Mouse (Mus musculus) forebrain, embryonic 11.5 days (tissue): ENCODE measurements around the gene Cyp11a1. TPM values are rescaled to one million over a fixed set of nuclear protein-coding genes. Genes with fewer than 3 reads are reported as not detected.
A peak's percentile ranks its signal among the peaks of the same experiment; 100 is the strongest.

ENCODE experiments used
- ATAC-seq: fragments of 200-750 bp; cut with Nextera tagmentation; replicated peaks from 2 replicates; pipeline ENCODE4 v1.8.0; 2017; ENCODE audit warnings: moderate TSS enrichment; ENCODE audit not compliant: low FRiP score
- DNase-seq: peaks from one replicate; pipeline ENCODE4 v3.0.0-alpha.2; 2017; ENCODE audit warnings: low spot score
- H3K27ac ChIP-seq: fragments of 300-500 bp; sonication (generic); 2 replicates; pipeline ENCODE4 v1.5.1; 2014; ENCODE audit warnings: low read depth, low read length
- H3K27me3 ChIP-seq: fragments of 300-500 bp; sonication (generic); 2 replicates; pipeline ENCODE4 v1.6.1; 2014; ENCODE audit warnings: mild to moderate bottlenecking, low read length, mixed read lengths; ENCODE audit not compliant: control insufficient read depth, insufficient read depth
- H3K36me3 ChIP-seq: fragments of 300-500 bp; sonication (generic); 2 replicates; pipeline ENCODE4 v1.6.1; 2014; ENCODE audit warnings: mild to moderate bottlenecking, low read length, moderate library complexity, mixed read lengths; ENCODE audit not compliant: control insufficient read depth, insufficient read depth
- H3K4me1 ChIP-seq: fragments of 300-500 bp; sonication (generic); replicated peaks from 2 replicates; pipeline ENCODE4 v1.6.1; 2014; ENCODE audit warnings: low read length, mixed read lengths; ENCODE audit not compliant: control insufficient read depth, insufficient read depth
- H3K4me2 ChIP-seq: fragments of 300-500 bp; sonication (generic); 2 replicates; pipeline ENCODE4 v1.6.1; 2014; ENCODE audit warnings: low read depth, mild to moderate bottlenecking, low read length, moderate library complexity, mixed read lengths; ENCODE audit not compliant: severe bottlenecking
- H3K4me3 ChIP-seq: fragments of 300-500 bp; sonication (generic); 2 replicates; pipeline ENCODE4 v1.5.1; 2014; ENCODE audit warnings: low read depth, low read length
- H3K9ac ChIP-seq: fragments of 300-500 bp; sonication (generic); 2 replicates; pipeline ENCODE4 v1.6.1; 2014; ENCODE audit warnings: low read length
- H3K9me3 ChIP-seq: fragments of 300-500 bp; sonication (generic); 2 replicates; pipeline ENCODE4 v1.6.1; 2016; ENCODE audit warnings: low read length, mixed read lengths; ENCODE audit not compliant: control insufficient read depth
- WGBS: fragments of 180-500 bp; shearing (Covaris S2); extraction: QIAGEN DNeasy Blood & Tissue Kit; methylation state at CpG from one replicate; pipeline ENCODE4 v1.1.7; 2014; 5-methylcytosine and 5-hydroxymethylcytosine counted together
- polyA plus RNA-seq: library from polyadenylated mRNA; unstranded; fragments of >200 nt; fragmentation: Nextera tagmentation; extraction: Ambion mirVana; gene quantifications from 2 replicates; pipeline ENCODE4 v1.2.1, GENCODE M21; 2014

Cyp11a1 gene
- polyA plus RNA-seq, 1 experiment from 2014 or later = not detected

- no peak overlapping the region for H3K4me2 ChIP-seq
- H3K27ac ChIP-seq = no peak overlapping the region
Observed at GRCm38 (mm10) chr9:57969736-57970495, 36.3 kb upstream of the Cyp11a1 start.

GRCm38 (mm10) chr9:57971413-57971812 is 34.8 kb upstream of the Cyp11a1 start:
- Histone ChIP-seq H3K9me3 (no peaks in the 10 kb centered on the region), H3K4me3 (no peak overlapping the region), H3K36me3 (no peaks in the 10 kb centered on the region), H3K4me1 (0 out of 2 replicates have a peak, but pooled peaks cover 2% of the 10 kb centered on the region), H3K27ac (no peak overlapping the region), H3K9ac (no peak overlapping the region), H3K4me2 (no peak overlapping the region), H3K27me3 (no peaks in the 10 kb centered on the region)
- DNase-seq = no peak
- ATAC-seq = no peak
- WGBS = 89% methylated on average over 5 of the region's 5 CpGs

More at GRCm38 (mm10) chr9:57969736-57970495, 36.3 kb upstream of the Cyp11a1 start:
- no peaks in the 10 kb centered on the region for H3K9me3 ChIP-seq
- H3K4me3 ChIP-seq = no peak overlapping the region
- no peak overlapping the region for H3K9ac ChIP-seq
- 0 out of 2 replicates have a peak, but pooled peaks cover 2% of the 10 kb centered on the region for H3K4me1 ChIP-seq
- no peaks in the 10 kb centered on the region for H3K27me3 ChIP-seq
- ATAC-seq (no peak), DNase-seq (no peak)
- no peaks in the 10 kb centered on the region for H3K36me3 ChIP-seq
- WGBS = 84% methylated on average over 11 of the region's 11 CpGs

GRCm38 (mm10) chr9:57972141-57972591 is 34.0 kb upstream of the Cyp11a1 start:
- DNase-seq (no peak), ATAC-seq (no peak)
- Histone ChIP-seq H3K9ac (no peak overlapping the region), H3K9me3 (no peaks in the 10 kb centered on the region), H3K4me3 (no peak overlapping the region), H3K27me3 (no peaks in the 10 kb centered on the region), H3K27ac (no peak overlapping the region; the same call in 1 of the 2 replicates), H3K4me2 (no peak overlapping the region), H3K4me1 (0 out of 2 replicates have a peak, but pooled peaks cover 2% of the 10 kb centered on the region), H3K36me3 (no peaks in the 10 kb centered on the region)
- WGBS = 70% methylated on average over 9 of the region's 9 CpGs

GRCm38 (mm10) chr9:57972776-57973439 is 33.3 kb upstream of the Cyp11a1 start:
- H3K9ac ChIP-seq = no peak overlapping the region
- DNase-seq (no peak), ATAC-seq (no peak)
- H3K27ac ChIP-seq = peak overlapping the region; percentile 10; the same call in 1 of the 2 replicates
- no peak overlapping the region for H3K4me2 ChIP-seq
- 0 out of 2 replicates have a peak, but pooled peaks cover 2% of the 10 kb centered on the region for H3K4me1 ChIP-seq
- H3K36me3 ChIP-seq = no peaks in the 10 kb centered on the region
- H3K27me3 ChIP-seq = no peaks in the 10 kb centered on the region
- H3K4me3 ChIP-seq = no peak overlapping the region
- WGBS = 66% methylated on average over 9 of the region's 9 CpGs
- H3K9me3 ChIP-seq = no peaks in the 10 kb centered on the region

- Histone ChIP-seq H3K9ac (no peak overlapping the region), H3K27me3 (no peaks in the 10 kb centered on the region), H3K9me3 (no peaks in the 10 kb centered on the region), H3K36me3 (no peaks in the 10 kb centered on the region), H3K4me2 (no peak overlapping the region), H3K4me1 (0 out of 2 replicates have a peak, but pooled peaks cover 2% of the 10 kb centered on the region), H3K27ac (no peak overlapping the region), H3K4me3 (no peak overlapping the region)
- WGBS = 87% methylated on average over 6 of the region's 6 CpGs
- DNase-seq = no peak
- no peak for ATAC-seq
Observed at GRCm38 (mm10) chr9:57973440-57974066, 32.7 kb upstream of the Cyp11a1 start.

GRCm38 (mm10) chr9:57974221-57974620 is 32.0 kb upstream of the Cyp11a1 start:
- 69% methylated on average over 5 of the region's 5 CpGs for WGBS
- 0 out of 2 replicates have a peak, but pooled peaks cover 2% of the 10 kb centered on the region for H3K4me1 ChIP-seq
- H3K27me3 ChIP-seq = no peaks in the 10 kb centered on the region
- no peak overlapping the region for H3K9ac ChIP-seq
- DNase-seq (no peak), ATAC-seq (no peak)
- H3K27ac ChIP-seq = no peak overlapping the region
- H3K4me3 ChIP-seq = no peak overlapping the region
- no peaks in the 10 kb centered on the region for H3K9me3 ChIP-seq
- H3K4me2 ChIP-seq = no peak overlapping the region
- no peaks in the 10 kb centered on the region for H3K36me3 ChIP-seq

GRCm38 (mm10) chr9:57975200-57975821 is 30.9 kb upstream of the Cyp11a1 start:
- no peak overlapping the region for H3K4me2 ChIP-seq
- no peaks in the 10 kb centered on the region for H3K27me3 ChIP-seq
- WGBS = 86% methylated on average over 5 of the region's 5 CpGs
- no peak overlapping the region for H3K9ac ChIP-seq
- no peaks in the 10 kb centered on the region for H3K9me3 ChIP-seq
- H3K27ac ChIP-seq = no peak overlapping the region
- H3K4me3 ChIP-seq = no peak overlapping the region
- H3K4me1 ChIP-seq = 0 out of 2 replicates have a peak, but pooled peaks cover 2% of the 10 kb centered on the region
- H3K36me3 ChIP-seq = no peaks in the 10 kb centered on the region
- ATAC-seq = no peak
- no peak for DNase-seq

GRCm38 (mm10) chr9:57978025-57978424 is 28.2 kb upstream of the Cyp11a1 start:
- Histone ChIP-seq H3K4me3 (no peak overlapping the region), H3K27me3 (no peaks in the 10 kb centered on the region)
- 87% methylated on average over 6 of the region's 6 CpGs for WGBS

More at GRCm38 (mm10) chr9:57978025-57978424, 28.2 kb upstream of the Cyp11a1 start:
- Histone ChIP-seq H3K4me2 (no peak overlapping the region), H3K4me1 (no peaks in the 10 kb centered on the region), H3K9ac (no peak overlapping the region), H3K9me3 (no peaks in the 10 kb centered on the region), H3K36me3 (no peaks in the 10 kb centered on the region), H3K27ac (no peak overlapping the region)
- DNase-seq = no peak
- no peak for ATAC-seq
